Mouse (Mus musculus) right cerebral cortex, postnatal 4 days (tissue): ENCODE measurements at regions not wholly inside any gene's neighbourhood (a gene's known extent, or its start where the extent isn't known, plus 50 kb on each side); places are given as distances from the start of the nearest gene placed in this dataset.

Source experiments
- DNase-seq: peaks from one replicate; pipeline ENCODE4 v3.0.0-alpha.2; 2022

- no peak for DNase-seq
Observed at GRCm38 (mm10) chr6:67113261-67113660, 76.0 kb upstream of the Gadd45a start.

GRCm38 (mm10) chr6:67112311-67112710, 75.1 kb upstream of the Gadd45a start:
- no peak for DNase-seq

GRCm38 (mm10) chr6:67111581-67111980, 74.3 kb upstream of the Gadd45a start:
- DNase-seq = no peak

GRCm38 (mm10) chr6:67110391-67110790, 73.1 kb upstream of the Gadd45a start:
- DNase-seq = no peak

GRCm38 (mm10) chr6:67109774-67110173, 72.5 kb upstream of the Gadd45a start:
- DNase-seq = no peak

- DNase-seq = no peak
Observed at GRCm38 (mm10) chr6:67107517-67107916, 70.3 kb upstream of the Gadd45a start.

- no peak for DNase-seq
Observed at GRCm38 (mm10) chr6:67106493-67106892, 69.2 kb upstream of the Gadd45a start.

GRCm38 (mm10) chr6:67105386-67105785, 68.1 kb upstream of the Gadd45a start:
- no peak for DNase-seq

GRCm38 (mm10) chr6:67104205-67104604, 66.9 kb upstream of the Gadd45a start:
- DNase-seq = no peak

- DNase-seq = peak; percentile 14
Observed at GRCm38 (mm10) chr6:67102541-67103134, 65.4 kb upstream of the Gadd45a start.

- peak; percentile 16 for DNase-seq
Observed at GRCm38 (mm10) chr6:67102014-67102413, 64.8 kb upstream of the Gadd45a start.

GRCm38 (mm10) chr6:67094426-67094825, 57.2 kb upstream of the Gadd45a start:
- no peak for DNase-seq

- no peak for DNase-seq
Observed at GRCm38 (mm10) chr6:67093128-67093527, 55.9 kb upstream of the Gadd45a start.

- no peak for DNase-seq
Observed at GRCm38 (mm10) chr6:67090150-67090549, 52.9 kb upstream of the Gadd45a start.

- no peak for DNase-seq
Observed at GRCm38 (mm10) chr6:67089530-67090140, 52.4 kb upstream of the Gadd45a start.

- DNase-seq = no peak
Observed at GRCm38 (mm10) chr6:67088741-67089455, 51.6 kb upstream of the Gadd45a start.

- no peak for DNase-seq
Observed at GRCm38 (mm10) chr6:67087837-67088440, 50.7 kb upstream of the Gadd45a start.

GRCm38 (mm10) chr6:67087393-67087792, 50.1 kb upstream of the Gadd45a start:
- no peak for DNase-seq
